Mouse (Mus musculus) thymus, postnatal 14 days (tissue): ENCODE measurements at regions not wholly inside any gene's neighbourhood (a gene's known extent, or its start where the extent isn't known, plus 50 kb on each side); places are given as distances from the start of the nearest gene placed in this dataset.

ENCODE experiments used
- DNase-seq: peaks from one replicate; pipeline ENCODE4 v3.0.0; 2021

- DNase-seq = no peak
Observed at GRCm38 (mm10) chr6:140368354-140369069, 55.3 kb upstream of the Plekha5 start.

- no peak for DNase-seq
Observed at GRCm38 (mm10) chr6:140367303-140367702, 56.6 kb upstream of the Plekha5 start.

- DNase-seq = no peak
Observed at GRCm38 (mm10) chr6:140366791-140367190, 57.1 kb upstream of the Plekha5 start.

GRCm38 (mm10) chr6:140360996-140361395, 62.9 kb upstream of the Plekha5 start:
- DNase-seq = no peak

- no peak for DNase-seq
Observed at GRCm38 (mm10) chr6:140357901-140358300, 66.0 kb upstream of the Plekha5 start.

GRCm38 (mm10) chr6:140357300-140357699, 66.6 kb upstream of the Plekha5 start:
- DNase-seq = peak; percentile 9

- no peak for DNase-seq
Observed at GRCm38 (mm10) chr6:140354082-140354481, 69.8 kb upstream of the Plekha5 start.

GRCm38 (mm10) chr6:140353610-140354009, 70.2 kb upstream of the Plekha5 start:
- no peak for DNase-seq

- no peak for DNase-seq
Observed at GRCm38 (mm10) chr6:140351365-140352095, 72.3 kb upstream of the Plekha5 start.

- DNase-seq = no peak
Observed at GRCm38 (mm10) chr6:140348578-140348977, 75.3 kb upstream of the Plekha5 start.

GRCm38 (mm10) chr6:140346929-140347328, 76.9 kb upstream of the Plekha5 start:
- DNase-seq = no peak

GRCm38 (mm10) chr6:140343638-140344037, 80.2 kb upstream of the Plekha5 start:
- no peak for DNase-seq

GRCm38 (mm10) chr6:140342881-140343280, 81.0 kb upstream of the Plekha5 start:
- DNase-seq = no peak

- DNase-seq = no peak
Observed at GRCm38 (mm10) chr6:140339731-140340130, 84.1 kb upstream of the Plekha5 start.

GRCm38 (mm10) chr6:140337897-140338749, 85.7 kb upstream of the Plekha5 start:
- DNase-seq = no peak

- no peak for DNase-seq
Observed at GRCm38 (mm10) chr6:140337083-140337491, 86.8 kb upstream of the Plekha5 start.

GRCm38 (mm10) chr6:140336414-140336941, 87.4 kb upstream of the Plekha5 start:
- DNase-seq = no peak

GRCm38 (mm10) chr6:140333397-140333796, 90.5 kb upstream of the Plekha5 start:
- no peak for DNase-seq

GRCm38 (mm10) chr6:140308641-140309040, 115.2 kb upstream of the Plekha5 start:
- DNase-seq = no peak

GRCm38 (mm10) chr6:140306811-140307558, 116.9 kb upstream of the Plekha5 start:
- no peak for DNase-seq

GRCm38 (mm10) chr6:140304105-140304504, 119.7 kb upstream of the Plekha5 start:
- DNase-seq = no peak

- no peak for DNase-seq
Observed at GRCm38 (mm10) chr6:140300470-140301145, 123.2 kb upstream of the Plekha5 start.
